ENCODE assay signal across 13 mouse cellular contexts in genomic region chr4:150260745-150261144, GRCm38 (mm10). TPM values are rescaled to one million over a fixed set of nuclear protein-coding genes. Genes with fewer than 3 reads are reported as not detected.
A peak's percentile ranks its signal among the peaks of the same experiment; 100 is the strongest.
DNase-seq lines count a peak whose midpoint lies in the region; ATAC-seq and TF ChIP-seq lines count a peak whose summit lies in the region.
"Had no signal": no experiment of that assay in that cellular context is flagged by ENCODE, and none has a peak within 500 bp of the region (broad histone marks: within the 10 kb centered on the region; RNA-seq: fewer than 3 reads in every experiment).

No protein-coding gene starts in this region.

- ATAC-seq in midbrain, embryonic 12.5 days (ENCODE audit: low FRiP score, low read depth) = no peak

- H3K4me2 ChIP-seq in midbrain, embryonic 12.5 days (replicated peaks) = no peak overlapping the region
- H3K4me2 ChIP-seq: embryonic facial prominence, embryonic 15.5 days; hindbrain, embryonic 14.5 days; liver, embryonic 15.5 days had no signal

- no peaks in the 10 kb centered on the region for H3K79me2 ChIP-seq in heart, adult 2 months (replicated peaks; ENCODE audit: control insufficient read depth, insufficient read depth, low read length)

- H3K4me3 ChIP-seq in heart, adult 2 months = no peak overlapping the region
- H3K4me3 ChIP-seq in midbrain, embryonic 12.5 days = no peak overlapping the region
- no peak overlapping the region for H3K4me3 ChIP-seq in midbrain, embryonic 10.5 days
- H3K4me3 ChIP-seq in small intestine, adult 2 months (ENCODE audit: low read depth, low read length) = no peak overlapping the region
- H3K4me3 ChIP-seq: embryonic facial prominence, embryonic 15.5 days; liver, embryonic 15.5 days; myocyte had no signal

- H3K4me1 ChIP-seq in heart, adult 2 months (ENCODE audit: control insufficient read depth, insufficient read depth, low read length) = peaks cover 5% of the 10 kb centered on the region
- peaks cover 29% of the 10 kb centered on the region for H3K4me1 ChIP-seq in midbrain, embryonic 12.5 days
- peaks cover 27% of the 10 kb centered on the region for H3K4me1 ChIP-seq in midbrain, embryonic 10.5 days
- H3K4me1 ChIP-seq in small intestine, adult 2 months (ENCODE audit: control insufficient read depth, insufficient read depth, insufficient read length, low read length) = peaks cover 9% of the 10 kb centered on the region

- no peak for TF ChIP-seq POLR2A in heart, adult 2 months (IDR thresholded peaks at IDR 0.05; ENCODE audit: insufficient read depth, low read depth, low read length)
- no peak for TF ChIP-seq POLR2A in small intestine, adult 2 months (IDR thresholded peaks at IDR 0.05; ENCODE audit: low read depth, low read length)

- H3K27me3 ChIP-seq in heart, adult 2 months (ENCODE audit: control insufficient read depth, insufficient read depth, low read length) = no peaks in the 10 kb centered on the region
- 0 out of 2 replicates have a peak, but pooled peaks cover 3% of the 10 kb centered on the region for H3K27me3 ChIP-seq in midbrain, embryonic 12.5 days
- H3K27me3 ChIP-seq in midbrain, embryonic 10.5 days (ENCODE audit: low read depth, poor library complexity, severe bottlenecking) = no peaks in the 10 kb centered on the region
- no peaks in the 10 kb centered on the region for H3K27me3 ChIP-seq in small intestine, adult 2 months (ENCODE audit: control insufficient read depth, insufficient read depth, low read length)
- H3K27me3 ChIP-seq: embryonic facial prominence, embryonic 15.5 days had no signal

- H3K9me3 ChIP-seq in midbrain, embryonic 12.5 days = no peaks in the 10 kb centered on the region
- H3K9me3 ChIP-seq in midbrain, embryonic 10.5 days (replicated peaks) = no peaks in the 10 kb centered on the region
- H3K9me3 ChIP-seq: embryonic facial prominence, embryonic 15.5 days; liver, embryonic 15.5 days had no signal

- no peak overlapping the region for H3K27ac ChIP-seq in heart, adult 2 months
- H3K27ac ChIP-seq in midbrain, embryonic 12.5 days (replicated peaks) = peak overlapping the region; percentile 42
- H3K27ac ChIP-seq in midbrain, embryonic 10.5 days (replicated peaks) = no peak overlapping the region
- H3K27ac ChIP-seq in small intestine, adult 2 months (ENCODE audit: insufficient read depth, low read depth, low read length) = no peak overlapping the region
- H3K27ac ChIP-seq: embryonic facial prominence, embryonic 15.5 days; hindbrain, embryonic 14.5 days; liver, embryonic 15.5 days had no signal

- intact Hi-C loops in heart, adult 2 months (cut with DNase I) = no loop called here
- intact Hi-C loops in heart, postnatal 10 days (cut with DNase I) = no loop called here
- intact Hi-C loops in gastrocnemius, postnatal 14 days (cut with DNase I; ENCODE audit: low total_unique reads) = no loop called here

- no peaks in the 10 kb centered on the region for H3K36me3 ChIP-seq in heart, adult 2 months (ENCODE audit: control insufficient read depth, insufficient read depth, low read length)
- H3K36me3 ChIP-seq in midbrain, embryonic 12.5 days = no peaks in the 10 kb centered on the region
- H3K36me3 ChIP-seq in midbrain, embryonic 10.5 days = peaks cover 22% of the 10 kb centered on the region
- no peaks in the 10 kb centered on the region for H3K36me3 ChIP-seq in small intestine, adult 2 months (ENCODE audit: control insufficient read depth, insufficient read depth, low read length)
- H3K36me3 ChIP-seq: embryonic facial prominence, embryonic 15.5 days; liver, embryonic 15.5 days had no signal

- peak; percentile 56 for TF ChIP-seq CTCF in heart, adult 2 months (IDR thresholded peaks at IDR 0.05)
- peak; percentile 39; the same call in 1 of the 2 replicates for TF ChIP-seq CTCF in small intestine, adult 2 months (IDR thresholded peaks at IDR 0.05; ENCODE audit: extremely low read depth, insufficient read length, insufficient replicate concordance, low read depth, low read length)

- DNase-seq in heart, adult 2 months = no peak
- no peak for DNase-seq in heart, postnatal 10 days
- DNase-seq in midbrain, embryonic 10.5 days (ENCODE audit: low spot score) = no peak
- DNase-seq in ZHBTc4 (ENCODE audit: low read depth, low spot score) = peak; percentile 96
- DNase-seq in gastrocnemius, postnatal 14 days = no peak
- DNase-seq in spleen, adult 12 weeks (ENCODE audit: low spot score) = no peak
- DNase-seq: thymus, postnatal 4 days had no signal

- TF ChIP-seq EP300 in heart, adult 2 months (IDR thresholded peaks at IDR 0.05; ENCODE audit: insufficient read depth, low read depth, low read length) = no peak

- WGBS in heart, adult 2 months = 59% methylated on average over 6 of the region's 6 CpGs
- 24% methylated on average over 6 of the region's 6 CpGs for WGBS in midbrain, embryonic 12.5 days
- 40% methylated on average over 6 of the region's 6 CpGs for WGBS in midbrain, embryonic 10.5 days
- 31% methylated on average over 6 of the region's 6 CpGs for WGBS in small intestine, adult 2 months

- no peak overlapping the region for H3K9ac ChIP-seq in heart, adult 2 months (ENCODE audit: low read depth, low read length)
- no peak overlapping the region for H3K9ac ChIP-seq in midbrain, embryonic 12.5 days (replicated peaks)
- H3K9ac ChIP-seq: embryonic facial prominence, embryonic 15.5 days; hindbrain, embryonic 14.5 days; liver, embryonic 15.5 days had no signal

RNA-seq across cellular contexts. Expression of gene Rere, which starts 20.7 kb away (rescaled TPM):
- total RNA-seq in heart, adult 2 months (2021) = 10 to 100 TPM; 39.0 to 46.4 TPM
- polyA plus RNA-seq in heart, adult 2 months (2012; rRNA removed) = 16.2 and 19.3 TPM in 2 replicates
- total RNA-seq in heart, postnatal 10 days (2021) = 10 to 100 TPM; 62.1 to 68.0 TPM
- 50.7 and 59.1 TPM in 2 replicates for polyA plus RNA-seq in midbrain, embryonic 12.5 days (2016; fragmentation: Nextera tagmentation; extraction: Ambion mirVana)
- 24.5 and 30.7 TPM in 2 replicates for polyA plus RNA-seq in midbrain, embryonic 10.5 days (2016; fragmentation: Nextera tagmentation; extraction: Ambion mirVana)
- polyA plus RNA-seq in small intestine, adult 2 months (2012; rRNA removed) = 37.1 and 72.8 TPM in 2 replicates
- 10 to 100 TPM; 44.4 to 52.1 TPM for total RNA-seq in gastrocnemius, postnatal 14 days (2021)

RNA-seq across cellular contexts. Expression of gene Eno1, which starts 24.2 kb away (rescaled TPM):
- 100 to 1,000 TPM; 111 to 113 TPM for total RNA-seq in heart, adult 2 months (2021)
- 179 and 246 TPM in 2 replicates for polyA plus RNA-seq in heart, adult 2 months (2012; rRNA removed)
- 100 to 1,000 TPM; 231 to 243 TPM for total RNA-seq in heart, postnatal 10 days (2021)
- 1,057 and 1,083 TPM in 2 replicates for polyA plus RNA-seq in midbrain, embryonic 12.5 days (2016; fragmentation: Nextera tagmentation; extraction: Ambion mirVana)
- 2,531 and 3,331 TPM in 2 replicates for polyA plus RNA-seq in midbrain, embryonic 10.5 days (2016; fragmentation: Nextera tagmentation; extraction: Ambion mirVana)
- polyA plus RNA-seq in small intestine, adult 2 months (2012; rRNA removed) = 223 and 498 TPM in 2 replicates
- total RNA-seq in gastrocnemius, postnatal 14 days (2021) = 100 to 1,000 TPM; 371 to 430 TPM

RNA-seq across cellular contexts. Expression of gene Car6, which starts 59.6 kb away (rescaled TPM):
- total RNA-seq in heart, adult 2 months (2021) = not detected
- polyA plus RNA-seq in heart, adult 2 months (2012; rRNA removed) = not detected in 2 replicates
- total RNA-seq in heart, postnatal 10 days (2021) = not detected
- not detected in 2 replicates for polyA plus RNA-seq in midbrain, embryonic 12.5 days (2016; fragmentation: Nextera tagmentation; extraction: Ambion mirVana)
- 0.12 TPM in 1 of 2 replicates, not detected in the other for polyA plus RNA-seq in midbrain, embryonic 10.5 days (2016; fragmentation: Nextera tagmentation; extraction: Ambion mirVana)
- 0.14 TPM in 1 of 2 replicates, not detected in the other for polyA plus RNA-seq in small intestine, adult 2 months (2012; rRNA removed)
- total RNA-seq in gastrocnemius, postnatal 14 days (2021) = under 1 TPM in 1 of 2 experiments, not detected in 1; 0.29 TPM
- polyA plus RNA-seq: hindbrain, embryonic 14.5 days; liver, embryonic 15.5 days had no signal
